Mouse (Mus musculus): Measurements from ENCODE around the gene Rpl18a.

- TF ChIP-seq CTCF (IDR thresholded peaks at IDR 0.05; ENCODE audit: insufficient read depth, low read length): no peak
- no peak for TF ChIP-seq POLR2A (IDR thresholded peaks at IDR 0.05; ENCODE audit: borderline replicate concordance, extremely low read depth, low read depth, low read length)
Measured at GRCm38 (mm10) chr8:70846371-70847154, 50.6 kb downstream of the Rpl18a start.

All from lung, adult 2 months (tissue).